Mouse (Mus musculus): ENCODE data around the gene Rbm8a.

The Rbm8a gene

DNA sequence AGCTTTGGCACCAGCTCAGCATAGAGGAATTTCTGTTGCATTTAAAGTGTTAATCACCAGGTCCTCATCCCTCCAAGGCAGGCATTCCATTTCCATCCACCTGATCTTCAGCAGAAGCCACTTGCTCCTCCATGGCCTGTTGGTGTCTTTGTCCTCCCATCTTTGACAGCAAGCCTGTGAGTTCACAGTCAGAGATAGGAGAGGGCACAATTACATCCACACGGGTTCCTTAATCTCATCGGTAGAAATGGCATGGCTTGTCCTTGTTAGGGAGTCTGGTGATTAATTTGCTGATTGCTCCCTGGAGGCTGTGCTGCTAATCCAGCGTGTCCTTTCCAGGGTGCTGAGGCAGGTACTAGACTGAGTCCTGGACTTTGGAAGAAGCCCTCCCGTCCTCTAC lies 43.8 kb downstream of the Rbm8a start:
- DNase-seq = no peak

GRCm38 (mm10) chr3:96674442-96674841 lies 44.7 kb downstream of the Rbm8a start:
- no peak for DNase-seq

GRCm38 (mm10) chr3:96675171-96675570 lies 45.4 kb downstream of the Rbm8a start:
- DNase-seq = no peak

GRCm38 (mm10) chr3:96675690-96676089 lies 46.0 kb downstream of the Rbm8a start:
- DNase-seq = no peak

GRCm38 (mm10) chr3:96678456-96678855 lies 48.7 kb downstream of the Rbm8a start:
- DNase-seq = no peak

GRCm38 (mm10) chr3:96679159-96679674 lies 49.5 kb downstream of the Rbm8a start:
- DNase-seq = no peak

GRCm38 (mm10) chr3:96680269-96680956 lies 50.7 kb downstream of the Rbm8a start:
- DNase-seq = no peak

Measured in lung, postnatal 4 days (tissue).